Mouse (Mus musculus) spleen, adult 2 months (tissue): ENCODE measurements around the gene Surf4. TPM values are rescaled to one million over a fixed set of nuclear protein-coding genes. Genes with fewer than 3 reads are reported as not detected.

Source experiments
- DNase-seq, 2 experiments: peaks; one replicate each; pipeline versions ENCODE4 v3.0.0 to v3.0.0-alpha.2; 2012 to 2021; ENCODE audit warnings: low spot score in 2 of 2, low read depth in 1 of 2
- H3K27ac ChIP-seq: fragments of 200-500 bp; 2 replicates; pipeline ENCODE4 v1.5.1; 2012; ENCODE audit warnings: low read length, inconsistent platforms; ENCODE audit not compliant: insufficient read depth
- H3K27me3 ChIP-seq: fragments of 200-500 bp; 2 replicates; pipeline ENCODE4 v1.6.1; 2012; ENCODE audit warnings: mild to moderate bottlenecking, moderate library complexity, low read length, inconsistent platforms; ENCODE audit not compliant: control insufficient read depth, insufficient read depth
- H3K36me3 ChIP-seq: fragments of 200-500 bp; 2 replicates; pipeline ENCODE4 v1.6.1; 2012; ENCODE audit warnings: mild to moderate bottlenecking, low read length, inconsistent platforms; ENCODE audit not compliant: control insufficient read depth, insufficient read depth
- H3K4me1 ChIP-seq: fragments of 200-500 bp; 2 replicates; pipeline ENCODE4 v1.6.1; 2011; ENCODE audit warnings: inconsistent platforms; ENCODE audit not compliant: control insufficient read depth, insufficient read depth, insufficient read length
- H3K4me3 ChIP-seq: fragments of 200-500 bp; 2 replicates; pipeline ENCODE4 v1.5.1; 2011; ENCODE audit warnings: mild to moderate bottlenecking, inconsistent platforms; ENCODE audit not compliant: insufficient read depth, insufficient read length; ENCODE audit errors: extremely low read depth
- CTCF ChIP-seq: fragments of 200-500 bp; IDR thresholded peaks from 2 replicates; pipeline ENCODE4 v1.5.1; 2011; ENCODE audit warnings: mild to moderate bottlenecking, inconsistent platforms; ENCODE audit not compliant: insufficient read depth, insufficient read length, insufficient replicate concordance; ENCODE audit errors: extremely low read depth
- POLR2A ChIP-seq: fragments of 200-500 bp; IDR thresholded peaks from 2 replicates; pipeline ENCODE4 v1.6.1; 2011; ENCODE audit warnings: low read depth, low read length, inconsistent platforms
- WGBS: fragments of 180-500 bp; shearing (Covaris S2); methylation state at CpG from one replicate; pipeline ENCODE4 v1.1.7; 2018; 5-methylcytosine and 5-hydroxymethylcytosine counted together
- polyA plus RNA-seq: library from polyadenylated mRNA; depleted of rRNA; stranded (reverse); fragments of >200 nt; gene quantifications from 2 replicates; pipeline ENCODE4 v1.2.3, GENCODE M21; 2012

Gene Surf4
- polyA plus RNA-seq, 1 experiment: 141 TPM

DNA sequence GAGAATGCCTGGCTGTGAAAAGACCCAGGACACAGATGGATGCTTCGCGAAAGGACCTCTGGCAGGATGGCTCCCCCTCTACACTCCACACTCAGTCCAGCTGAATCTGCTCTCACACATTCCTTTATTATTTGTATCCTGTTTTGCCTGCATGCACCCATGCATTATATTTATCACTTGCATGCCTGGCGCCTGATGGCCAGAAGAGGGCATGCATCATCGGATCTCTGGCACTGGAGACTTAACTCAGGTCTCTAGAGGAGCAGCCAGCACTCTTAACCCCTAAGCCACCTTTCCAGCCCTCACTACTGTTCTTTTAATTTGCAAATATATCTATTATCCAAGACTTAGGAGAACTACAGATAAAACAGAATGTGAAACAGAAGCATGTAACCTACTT is 27.0 kb upstream of the Surf4 start:
- H3K4me3 ChIP-seq: no peak overlapping the region
- no peak for DNase-seq
- TF ChIP-seq CTCF (no peak), POLR2A (no peak)
- 72% methylated on average over 4 of the region's 4 CpGs for WGBS
- H3K27ac ChIP-seq: no peak overlapping the region
- H3K36me3 ChIP-seq: peaks cover 32% of the 10 kb centered on the region
- peaks cover 8% of the 10 kb centered on the region; the same call in 1 of the 2 replicates for H3K4me1 ChIP-seq
- H3K27me3 ChIP-seq: no peaks in the 10 kb centered on the region

DNA sequence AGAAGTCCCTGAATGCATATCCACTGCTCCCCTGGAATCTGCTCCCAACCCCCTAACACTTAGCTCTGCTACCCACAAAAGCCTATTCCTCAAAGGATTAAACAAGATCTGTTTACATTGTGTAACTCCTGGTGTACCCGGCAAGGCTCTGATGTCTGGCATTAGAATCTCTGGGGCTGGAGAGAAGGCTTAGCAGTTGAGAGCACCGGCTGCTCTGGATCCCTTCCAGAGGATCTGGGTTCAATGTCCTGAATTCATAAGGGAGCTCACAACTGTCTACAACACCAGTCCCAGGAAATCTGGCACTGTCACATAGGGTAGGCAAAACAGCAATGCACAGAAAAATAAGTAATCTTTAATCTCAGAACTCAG is 23.7 kb upstream of the Surf4 start:
- TF ChIP-seq CTCF (no peak), POLR2A (no peak)

DNA sequence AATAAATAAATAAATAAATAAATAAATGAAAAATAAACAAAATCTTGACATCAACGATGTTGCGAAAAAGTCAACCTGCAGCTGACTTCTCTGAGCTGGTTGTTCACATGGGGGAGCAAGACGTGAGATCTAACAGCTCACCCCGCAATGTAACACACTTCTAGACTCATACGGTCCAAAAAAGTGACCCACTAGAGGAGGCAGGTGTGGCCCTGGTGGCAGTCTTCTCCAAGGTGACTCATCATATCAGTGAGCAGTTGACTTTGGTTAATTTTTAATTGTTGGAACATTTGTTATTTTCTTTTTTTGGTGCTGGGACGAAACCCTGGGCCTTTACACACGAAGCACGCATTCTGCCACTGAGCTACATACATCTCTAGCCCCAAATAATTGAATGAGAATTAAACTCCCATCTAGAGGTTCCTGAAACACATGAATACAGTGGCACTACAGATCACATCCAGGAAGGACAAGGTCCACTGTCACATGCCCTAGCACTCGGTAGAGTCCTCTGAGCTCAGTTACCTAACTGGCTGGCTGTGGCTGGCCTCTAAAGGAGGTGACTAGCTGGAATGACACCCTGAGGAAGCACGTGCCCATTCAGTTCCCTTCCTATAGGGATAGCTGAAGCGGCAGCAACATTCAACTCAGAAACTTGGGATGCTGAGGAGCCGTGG is 23.2 kb upstream of the Surf4 start:
- H3K36me3 ChIP-seq: peaks cover 54% of the 10 kb centered on the region
- TF ChIP-seq POLR2A (no peak), CTCF (no peak)
- H3K4me3 ChIP-seq: no peak overlapping the region
- no peak for DNase-seq
- H3K27ac ChIP-seq: no peak overlapping the region
- WGBS: 94% methylated on average over 12 of the region's 12 CpGs
- no peaks in the 10 kb centered on the region for H3K4me1 ChIP-seq
- no peaks in the 10 kb centered on the region for H3K27me3 ChIP-seq

More for the DNA sequence above, 23.7 kb upstream of the Surf4 start:
- WGBS: 96% methylated on average over 2 of the region's 2 CpGs
- Histone ChIP-seq H3K4me1 (no peaks in the 10 kb centered on the region), H3K4me3 (no peak overlapping the region), H3K36me3 (peaks cover 54% of the 10 kb centered on the region), H3K27ac (no peak overlapping the region), H3K27me3 (no peaks in the 10 kb centered on the region)
- no peak for DNase-seq

DNA sequence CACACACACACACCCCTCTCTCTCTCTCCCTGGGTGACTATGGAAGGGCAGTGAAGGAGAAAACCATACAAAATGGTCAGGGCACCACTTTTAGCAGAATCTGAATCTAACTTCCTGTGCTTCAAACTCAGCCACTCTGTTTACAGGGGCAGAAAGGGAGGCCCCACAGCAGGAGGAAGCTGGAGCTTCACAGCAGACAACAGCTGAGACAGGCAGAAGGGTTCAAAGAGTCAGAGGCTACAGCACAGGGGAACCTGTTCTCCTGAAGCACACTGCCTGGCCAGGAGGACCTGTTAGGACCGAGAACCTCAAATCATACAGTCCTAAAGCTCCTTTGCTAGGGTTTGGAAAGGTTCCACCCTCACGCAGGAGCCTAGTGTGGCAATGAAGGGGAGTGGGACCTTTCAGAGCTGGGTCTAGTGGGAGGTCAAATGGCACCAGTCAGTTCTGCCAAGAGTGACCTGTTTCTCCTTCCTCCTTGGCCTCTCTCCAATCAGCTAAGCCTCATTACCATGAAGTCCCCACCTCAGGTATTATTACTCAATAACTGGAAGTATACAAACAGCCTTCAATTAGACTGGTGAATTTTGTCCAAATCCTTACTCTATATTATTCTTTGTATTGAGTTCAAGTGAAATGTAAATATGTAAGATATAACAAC is 21.1 kb upstream of the Surf4 start:
- Histone ChIP-seq H3K36me3 (peaks cover 56% of the 10 kb centered on the region), H3K27me3 (no peaks in the 10 kb centered on the region), H3K27ac (no peak overlapping the region), H3K4me1 (no peaks in the 10 kb centered on the region), H3K4me3 (no peak overlapping the region)
- TF ChIP-seq CTCF (no peak), POLR2A (no peak)
- WGBS: 83% methylated on average over 2 of the region's 2 CpGs
- no peak for DNase-seq

DNA sequence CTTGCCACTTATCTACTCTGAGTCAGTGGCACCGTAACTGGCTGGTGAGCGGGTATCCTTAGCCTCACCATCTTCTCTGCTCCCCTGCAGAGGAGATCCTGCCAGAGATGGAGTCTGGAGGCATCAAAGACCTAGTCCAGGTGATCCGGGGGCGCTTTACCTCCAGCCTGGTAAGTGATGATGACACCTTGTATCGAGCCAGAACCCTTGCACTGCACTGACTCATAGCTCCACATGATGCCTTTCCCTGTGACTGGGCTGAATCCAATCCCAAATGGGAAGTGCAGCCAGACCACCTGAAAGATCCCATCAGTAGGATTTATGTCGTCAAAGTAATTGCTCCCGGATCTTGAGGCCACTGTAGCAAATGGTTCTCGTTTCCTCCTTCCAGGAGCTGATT is 19.1 kb upstream of the Surf4 start:
- no peak overlapping the region for H3K4me3 ChIP-seq
- peaks cover 42% of the 10 kb centered on the region for H3K36me3 ChIP-seq
- 91% methylated on average over 8 of the region's 8 CpGs for WGBS
- H3K4me1 ChIP-seq: no peaks in the 10 kb centered on the region
- no peak overlapping the region for H3K27ac ChIP-seq
- TF ChIP-seq CTCF (no peak), POLR2A (no peak)
- DNase-seq: no peak
- no peaks in the 10 kb centered on the region for H3K27me3 ChIP-seq

- Histone ChIP-seq H3K36me3 (peaks cover 36% of the 10 kb centered on the region), H3K27me3 (no peaks in the 10 kb centered on the region), H3K4me3 (no peak overlapping the region), H3K27ac (no peak overlapping the region), H3K4me1 (no peaks in the 10 kb centered on the region)
- TF ChIP-seq POLR2A (no peak), CTCF (no peak)
- WGBS: 85% methylated on average over 4 of the region's 4 CpGs
- no peak for DNase-seq
These were observed 18.5 kb upstream of the Surf4 start for GRCm38 (mm10) chr2:26952193-26952592.

DNA sequence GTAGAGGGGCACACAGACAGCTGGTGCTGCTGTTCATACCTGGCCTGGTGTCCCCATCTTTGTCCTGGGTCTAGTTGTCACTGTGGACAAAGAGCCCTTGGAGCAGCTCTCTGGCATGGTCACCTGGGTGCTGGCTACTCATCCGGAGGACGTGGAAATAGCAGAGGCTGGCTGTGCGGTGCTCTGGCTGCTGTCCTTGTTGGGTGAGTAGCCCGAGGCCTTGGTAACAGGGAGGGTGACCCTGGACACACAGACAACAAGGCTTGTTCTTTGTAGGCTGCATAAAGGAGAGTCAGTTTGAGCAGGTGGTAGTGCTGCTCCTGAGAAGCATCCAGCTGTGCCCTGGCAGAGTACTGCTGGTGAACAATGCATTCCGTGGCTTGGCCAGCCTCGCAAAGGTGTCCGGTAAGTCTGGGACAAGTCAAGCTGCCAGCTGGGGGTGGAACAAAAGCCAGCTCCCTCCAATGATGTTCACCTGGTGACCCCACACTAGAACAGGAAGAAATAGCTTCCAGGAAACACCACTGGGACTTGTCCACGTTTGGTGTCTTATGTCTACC is 17.7 kb upstream of the Surf4 start:
- DNase-seq: no peak
- no peak overlapping the region for H3K27ac ChIP-seq
- H3K36me3 ChIP-seq: peaks cover 34% of the 10 kb centered on the region
- H3K4me3 ChIP-seq: no peak overlapping the region
- H3K27me3 ChIP-seq: no peaks in the 10 kb centered on the region
- WGBS: 88% methylated on average over 8 of the region's 8 CpGs
- TF ChIP-seq CTCF (no peak), POLR2A (no peak)
- H3K4me1 ChIP-seq: no peaks in the 10 kb centered on the region
